Mouse (Mus musculus) cerebellum, adult 11 months (tissue): Measurements from ENCODE around the gene Gm20388.

Experiments used
- DNase-seq: peaks from one replicate; pipeline ENCODE4 v3.0.0; 2022

Gene Gm20388

DNA sequence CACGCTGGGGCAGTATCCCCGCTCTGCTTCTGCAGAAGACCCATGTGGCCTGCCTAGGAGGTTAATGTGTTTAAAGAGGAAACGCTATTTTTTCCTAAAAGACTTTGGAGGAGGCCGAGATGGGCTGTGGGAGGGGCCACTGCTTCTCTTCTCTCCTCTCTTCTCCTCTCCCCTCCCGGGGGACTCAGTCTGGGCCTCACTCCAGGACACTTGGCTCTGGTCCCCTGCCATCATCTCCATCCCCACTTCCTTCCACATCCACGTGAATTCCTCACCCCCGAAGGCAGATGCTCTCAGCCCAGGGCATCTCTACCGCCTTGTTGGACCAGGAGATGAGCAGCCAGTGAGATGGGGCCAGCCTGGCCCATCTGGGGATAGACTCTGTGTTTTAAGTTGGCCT is 2283.8 kb downstream of the Gm20388 start:
- DNase-seq, result no peak

DNA sequence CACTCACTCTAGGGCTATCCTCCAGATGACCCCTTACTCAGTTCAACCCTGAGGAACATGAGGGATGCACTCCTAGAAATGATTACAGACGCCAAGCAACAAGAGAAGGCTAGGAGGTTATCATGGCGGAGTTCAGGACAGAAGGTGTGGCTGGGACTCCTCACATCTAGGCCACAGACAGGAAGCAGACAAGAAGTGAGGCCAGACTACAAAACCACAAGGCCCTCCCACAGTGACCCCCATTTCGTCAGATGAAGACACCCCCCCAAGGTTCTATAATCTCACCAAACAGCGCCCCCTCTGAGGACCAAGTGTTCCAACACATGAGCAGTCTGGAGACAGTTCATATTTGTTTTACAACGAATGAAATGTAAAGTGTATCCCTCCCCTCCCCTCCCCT is 2286.7 kb downstream of the Gm20388 start:
- DNase-seq, result no peak

DNA sequence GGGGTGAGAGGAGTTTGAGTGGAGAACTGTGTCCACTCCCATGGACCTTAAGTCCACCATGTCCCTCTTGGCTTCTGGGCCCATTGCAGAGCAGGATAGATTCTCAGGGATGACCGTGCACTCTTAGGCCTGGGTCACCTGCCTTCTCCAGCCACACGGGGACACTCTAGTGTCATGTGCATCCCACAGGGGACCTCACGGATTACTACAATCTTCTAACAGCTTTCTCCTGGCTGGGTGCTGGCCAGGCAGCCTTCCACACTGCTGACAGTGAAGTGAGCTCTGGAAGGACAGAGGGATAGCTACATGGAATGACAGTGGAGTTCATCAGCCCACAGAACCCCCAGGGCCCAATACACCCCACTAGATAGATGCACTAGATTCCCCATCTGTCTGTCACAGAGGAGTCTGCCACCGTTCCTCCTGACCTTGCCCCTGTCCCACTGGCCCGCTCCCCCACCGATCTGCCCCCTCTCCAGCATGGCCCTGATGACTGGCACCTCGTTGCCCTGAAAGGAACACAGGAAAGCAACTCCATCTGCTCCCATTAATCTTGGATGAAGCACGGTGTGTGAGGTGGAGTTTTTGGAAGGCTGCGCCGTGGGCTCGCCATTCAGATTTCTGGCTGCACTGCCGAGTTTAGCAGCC is 2287.9 kb downstream of the Gm20388 start:
- peak; percentile 41 for DNase-seq

DNA sequence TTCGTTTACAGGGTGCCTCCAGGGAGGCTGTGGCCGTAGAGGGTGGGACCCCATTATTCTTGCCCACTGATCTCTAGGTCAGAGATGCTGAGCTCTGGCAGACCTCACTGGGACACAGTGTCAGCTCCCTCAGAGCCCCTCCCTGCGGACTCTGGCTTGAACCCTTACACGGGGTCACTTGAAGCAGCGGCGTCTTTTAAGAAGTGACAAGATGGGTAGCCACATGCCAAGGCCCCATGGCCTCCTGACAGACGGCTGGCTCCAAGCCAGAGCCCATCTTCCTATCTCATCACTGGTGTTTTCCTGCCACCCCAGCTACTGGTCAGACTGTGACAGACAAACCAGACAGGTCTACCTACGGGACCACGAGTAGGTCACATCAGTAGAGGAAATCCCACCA is 2288.6 kb downstream of the Gm20388 start:
- peak; percentile 35 for DNase-seq

DNA sequence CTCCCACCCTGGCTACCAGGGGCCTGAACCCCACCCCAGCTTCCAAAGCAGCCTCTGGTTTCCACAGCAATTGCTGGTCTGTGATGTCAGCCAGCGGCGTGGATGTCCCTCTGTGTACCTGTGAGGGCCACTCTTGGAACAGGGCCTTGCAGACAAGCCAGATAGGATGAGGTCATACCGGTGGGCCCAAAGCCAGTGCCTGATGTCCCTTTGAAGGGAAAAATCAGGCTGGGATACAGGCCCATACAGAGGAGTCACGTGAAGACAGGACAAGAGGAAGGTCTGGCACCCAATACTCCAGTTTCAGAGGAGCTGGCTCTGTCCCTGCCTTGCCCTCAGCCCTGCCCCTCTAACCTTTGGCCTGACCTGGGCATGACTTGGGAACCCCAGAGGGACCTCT is 2289.2 kb downstream of the Gm20388 start:
- DNase-seq, result peak; percentile 75

DNA sequence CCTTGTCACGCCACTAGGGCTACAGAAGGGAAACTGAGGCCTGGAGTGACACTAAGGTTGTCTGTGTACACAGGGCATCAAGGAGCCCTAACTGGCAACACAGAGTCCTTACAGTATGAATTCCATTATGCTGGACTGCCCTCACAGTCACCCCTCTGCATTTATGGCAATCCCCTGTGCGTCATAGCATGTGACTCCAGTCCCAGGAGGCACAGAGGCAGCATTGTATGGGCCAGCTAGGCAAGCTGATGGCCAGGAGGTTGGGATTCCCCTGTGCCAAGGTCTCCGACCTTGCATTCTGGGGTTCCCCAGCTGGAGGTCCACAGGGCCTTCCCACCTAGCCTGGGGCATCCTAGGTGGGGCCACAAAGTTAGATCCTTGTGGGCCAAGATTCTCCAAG is 2300.9 kb downstream of the Gm20388 start:
- no peak for DNase-seq

DNA sequence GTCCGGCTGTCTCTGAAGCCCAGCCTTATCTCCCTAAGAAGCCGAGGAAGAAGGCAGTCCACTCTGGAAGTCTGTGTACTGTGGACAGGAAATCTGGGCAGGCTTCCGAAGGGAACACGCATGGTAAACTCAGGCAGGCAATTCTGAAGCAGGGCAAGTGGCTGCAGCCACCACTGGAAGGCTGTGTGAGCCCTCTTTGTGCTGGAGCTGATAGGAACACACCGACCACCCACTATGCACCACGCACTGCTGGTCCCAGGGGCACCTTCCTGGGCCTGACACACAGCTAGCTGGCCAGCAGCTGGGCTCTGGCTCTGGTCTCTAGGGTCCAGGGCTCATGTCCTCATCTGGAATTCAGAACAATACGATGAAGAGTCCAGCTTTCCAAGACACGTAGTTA is 2305.0 kb downstream of the Gm20388 start:
- DNase-seq, result no peak

DNA sequence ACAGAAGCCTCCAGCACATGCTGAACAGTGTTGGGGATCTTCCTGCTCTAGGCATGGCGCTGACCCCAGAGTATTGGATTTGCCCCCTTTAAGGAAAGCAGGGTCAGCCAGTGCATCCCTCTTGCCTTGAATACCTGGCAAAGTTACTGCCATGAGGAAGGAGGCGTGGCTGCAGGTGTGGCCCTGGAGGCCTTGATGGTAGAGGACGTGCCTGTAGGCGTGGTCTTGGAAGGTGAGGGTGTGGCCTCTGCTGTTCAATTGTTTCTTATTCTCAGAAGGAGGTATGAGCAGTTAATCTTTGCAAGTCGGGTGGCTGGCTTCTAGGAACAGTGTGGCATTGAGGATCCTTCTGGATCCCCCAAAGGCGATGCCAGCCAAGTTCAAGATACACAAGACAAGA is 2305.8 kb downstream of the Gm20388 start:
- no peak for DNase-seq

DNA sequence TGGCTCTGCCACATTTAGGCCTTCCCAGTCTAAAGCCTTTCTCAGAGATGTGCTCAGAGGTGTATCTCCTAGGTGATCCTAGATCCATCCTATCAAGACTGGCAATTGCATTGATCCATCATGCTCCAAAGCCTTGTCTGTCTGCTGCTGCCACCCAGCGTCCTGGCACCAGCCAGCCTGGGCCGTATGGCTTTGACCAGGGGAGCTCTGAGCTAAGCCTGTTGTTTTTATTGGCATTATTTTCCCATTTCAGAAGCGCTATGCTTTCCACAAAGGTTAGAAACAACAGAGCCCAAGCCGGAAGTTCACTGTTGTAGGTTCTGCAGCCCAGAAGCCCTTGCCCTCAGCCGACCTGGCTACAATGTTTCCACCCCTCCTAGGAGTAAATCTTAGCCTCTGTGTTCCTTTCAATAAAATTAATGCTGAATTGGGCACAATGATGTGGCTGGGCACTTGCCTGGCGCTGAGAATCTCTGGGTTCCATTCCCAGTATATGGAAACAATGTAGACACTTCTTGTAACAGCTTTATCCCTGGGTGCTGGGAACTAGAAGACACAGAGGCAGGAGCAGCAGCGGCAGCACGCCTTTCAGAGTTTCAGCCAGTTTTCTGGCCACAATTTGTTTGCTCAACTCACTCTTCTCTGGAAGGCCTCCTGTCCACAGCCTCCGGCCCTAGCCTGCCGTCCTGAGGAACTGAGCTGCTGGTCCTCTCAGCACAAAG is 2307.0 kb downstream of the Gm20388 start:
- no peak for DNase-seq

DNA sequence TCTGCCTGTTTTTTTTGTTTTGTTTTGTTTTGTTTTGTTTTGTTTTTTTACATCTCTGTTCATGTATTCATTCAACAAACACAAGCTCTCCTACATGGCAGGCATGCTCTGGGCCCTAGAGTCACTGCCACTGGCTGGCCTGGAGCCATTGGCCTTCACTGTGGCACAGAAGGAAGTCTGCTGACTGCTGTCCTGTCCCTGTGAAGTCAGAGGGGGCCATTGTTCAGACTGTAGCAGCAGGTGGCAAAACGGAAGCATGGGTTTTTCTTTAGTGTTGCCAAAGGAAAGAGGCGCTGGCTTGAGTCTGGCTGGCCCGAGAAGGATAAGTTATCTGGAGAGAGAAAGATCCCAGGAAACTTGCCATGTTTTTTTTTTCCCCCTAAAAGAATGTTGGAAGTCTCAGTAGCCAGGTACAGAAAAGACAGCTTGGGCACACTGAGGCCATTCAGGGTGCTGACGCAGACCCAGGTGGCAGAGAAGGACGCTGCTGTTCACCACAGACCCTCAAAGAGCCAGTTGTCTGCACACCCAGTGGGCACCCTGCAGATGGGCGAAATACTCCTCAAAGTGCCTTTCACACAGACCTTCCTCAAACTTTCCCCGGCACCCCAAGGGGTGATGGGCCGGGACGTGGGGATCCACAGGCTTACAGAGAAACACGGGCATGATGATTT is 2313.5 kb downstream of the Gm20388 start:
- DNase-seq, result no peak

DNA sequence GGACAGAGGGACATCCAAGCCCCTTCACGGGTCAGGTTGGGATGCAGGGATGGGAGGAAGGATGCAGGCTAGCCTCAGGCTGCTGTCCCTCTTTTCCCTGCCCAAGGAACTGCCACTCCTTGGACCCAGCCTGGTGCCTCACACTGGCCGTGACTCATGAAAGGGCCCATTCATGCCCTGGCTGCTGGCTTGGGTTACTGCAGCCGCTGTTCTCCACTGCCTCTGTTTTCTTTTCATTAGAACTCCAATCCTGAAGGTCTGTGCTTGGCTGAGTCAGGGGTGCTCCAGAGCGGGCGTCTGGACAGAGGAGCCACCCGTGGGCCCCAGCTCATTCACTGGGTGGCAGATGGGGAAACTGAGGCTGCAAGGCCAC is 2314.0 kb downstream of the Gm20388 start:
- no peak for DNase-seq

DNA sequence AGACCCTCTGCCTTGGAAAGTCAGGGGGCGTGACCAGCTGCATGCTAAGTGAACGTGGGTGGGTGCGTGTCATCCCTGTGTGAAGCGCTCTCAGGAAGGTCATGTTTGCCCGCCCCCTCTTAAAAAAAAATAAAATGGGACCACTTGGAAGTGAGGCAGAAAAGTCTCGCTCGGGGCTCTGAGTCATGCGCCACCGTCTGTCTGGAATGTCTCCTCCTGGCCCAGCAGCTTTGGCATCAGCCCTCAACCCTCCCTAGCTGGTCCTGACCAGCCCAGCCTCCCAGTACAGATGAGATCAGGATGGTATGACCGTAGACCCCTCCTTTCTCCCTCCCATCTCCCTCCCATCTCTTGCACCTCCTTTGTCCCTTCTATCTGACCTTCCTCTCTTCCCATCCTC is 2314.8 kb downstream of the Gm20388 start:
- DNase-seq, result no peak

DNA sequence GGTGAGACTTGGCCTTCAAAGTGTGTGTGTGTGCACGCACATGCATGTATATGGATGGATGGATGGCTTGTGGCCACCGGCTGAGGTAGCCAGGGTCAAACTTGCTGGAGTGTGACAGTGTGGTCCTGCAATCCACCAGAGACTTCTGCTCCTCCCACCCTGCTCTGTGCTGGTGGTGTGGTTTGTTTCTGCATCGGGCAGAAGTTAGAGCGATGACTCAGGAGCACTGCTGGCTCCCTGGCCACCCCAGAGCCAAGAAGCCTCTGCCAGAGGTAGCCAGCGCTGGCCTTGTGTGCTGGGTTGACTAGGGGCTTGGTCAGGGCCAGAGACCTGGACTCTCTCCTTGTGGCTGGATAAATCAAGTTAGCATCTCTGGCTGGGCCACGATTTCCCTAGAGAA is 2316.7 kb downstream of the Gm20388 start:
- no peak for DNase-seq

DNA sequence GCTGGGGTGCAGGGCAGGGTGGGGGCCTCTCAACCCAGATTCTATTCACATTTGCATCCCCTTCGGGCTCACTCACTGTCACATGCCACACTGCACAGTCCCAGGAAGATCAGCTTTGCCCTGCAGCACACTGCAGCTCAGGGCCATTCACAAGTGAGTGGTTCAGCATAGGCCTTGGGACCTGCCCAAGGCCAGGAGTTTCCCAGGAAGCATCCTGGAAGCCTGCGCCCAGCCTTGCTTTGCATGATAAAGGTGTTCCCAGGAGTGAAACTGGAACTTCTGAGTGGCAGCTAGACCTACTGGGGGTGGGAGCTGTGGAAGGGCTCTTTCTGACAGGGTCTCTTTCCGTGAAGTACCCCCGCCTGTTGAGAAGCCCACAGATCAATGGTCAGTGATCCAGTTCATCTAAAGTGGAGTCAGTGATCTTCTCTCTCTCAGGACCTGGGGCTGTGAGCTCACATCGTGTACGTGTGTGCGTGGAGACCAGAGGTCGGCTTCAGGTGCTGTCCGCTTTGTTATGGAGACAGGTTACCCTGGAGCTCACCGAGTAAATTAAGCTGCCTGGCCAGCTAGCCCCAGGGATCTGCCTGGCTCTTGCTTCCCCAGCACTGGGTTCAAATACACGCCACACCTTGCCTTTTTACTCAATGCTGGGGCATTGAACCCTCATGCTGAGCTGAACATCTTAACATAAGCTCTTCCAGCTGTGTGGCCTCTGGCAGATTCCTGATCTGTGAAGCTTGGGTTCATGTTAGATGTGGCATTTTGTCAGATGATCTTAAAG is 2318.3 kb downstream of the Gm20388 start:
- no peak for DNase-seq

DNA sequence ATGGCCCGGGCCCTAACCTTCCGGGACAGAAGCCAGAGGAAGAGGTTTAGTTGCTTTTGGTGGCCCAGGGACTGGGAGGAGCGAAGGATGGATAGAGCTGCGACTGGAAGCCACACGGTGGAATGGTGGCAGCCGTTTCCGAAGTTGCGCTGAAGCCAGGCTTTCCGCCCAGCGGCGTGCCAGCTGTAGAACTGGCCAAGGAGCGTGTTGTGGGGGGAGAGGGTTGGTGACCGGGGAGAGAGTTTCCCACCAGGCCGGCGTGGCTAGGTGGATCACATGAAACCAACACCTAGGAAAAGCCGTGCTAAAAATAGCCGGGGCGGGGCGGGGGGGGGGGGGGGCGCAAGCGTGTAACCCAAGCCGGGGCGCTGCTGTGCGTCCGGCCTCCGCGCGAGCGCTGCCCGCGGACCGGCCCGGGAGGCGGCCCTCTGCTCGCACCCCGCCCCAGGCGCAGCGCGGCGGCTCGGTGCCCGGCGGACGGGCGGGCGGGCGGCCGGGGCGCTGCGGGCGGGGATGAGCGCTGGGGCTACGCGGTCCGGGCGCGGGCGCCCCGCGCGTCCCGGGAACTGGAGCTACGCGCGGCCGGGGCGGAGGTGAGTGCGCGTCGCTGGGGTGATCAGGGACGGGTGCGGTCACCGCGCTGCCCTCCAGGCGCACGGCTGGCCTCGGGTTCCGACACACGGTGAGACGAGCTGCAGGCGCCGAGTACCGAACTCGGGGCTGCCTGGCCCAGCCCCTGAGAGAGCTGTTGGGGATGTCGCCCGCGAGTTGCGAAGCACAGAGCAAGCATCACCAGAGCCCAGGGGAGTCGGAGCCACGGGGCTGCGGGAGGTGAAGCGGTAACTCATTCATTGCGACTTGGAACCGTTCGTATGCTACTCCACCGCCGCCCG is 2319.4 kb downstream of the Gm20388 start:
- peak; percentile 32 for DNase-seq

DNA sequence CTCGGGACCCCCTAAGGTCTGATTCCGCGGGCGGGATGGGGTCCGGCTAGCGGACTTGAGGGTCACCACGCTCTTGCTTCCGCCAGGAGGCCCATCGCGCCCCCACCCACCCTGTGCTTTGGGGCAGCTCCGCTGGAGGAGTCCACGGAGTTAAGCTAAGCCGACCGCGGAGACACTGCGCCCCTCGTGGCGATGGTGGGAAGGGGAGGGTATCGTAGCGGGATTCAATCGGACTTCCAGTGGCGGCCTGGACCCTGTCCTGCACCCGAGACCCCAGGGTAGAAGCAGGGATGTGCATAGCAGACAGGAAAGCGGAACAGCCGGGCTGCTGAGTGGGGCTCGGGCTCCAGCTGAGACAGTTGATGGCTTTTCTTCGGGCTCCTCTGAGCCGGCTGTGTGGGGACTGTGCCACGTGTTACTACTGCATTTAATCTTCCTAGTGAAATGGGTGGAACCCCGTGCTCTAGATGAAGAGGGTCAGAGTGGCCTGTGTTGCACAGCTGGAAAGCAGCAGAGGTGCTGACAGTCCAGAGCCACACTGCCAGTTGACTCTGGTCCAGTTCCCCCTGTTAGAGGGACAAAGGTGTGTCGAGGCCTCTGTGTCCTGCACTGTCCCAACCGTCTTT is 2320.2 kb downstream of the Gm20388 start:
- peak; percentile 72 for DNase-seq

DNA sequence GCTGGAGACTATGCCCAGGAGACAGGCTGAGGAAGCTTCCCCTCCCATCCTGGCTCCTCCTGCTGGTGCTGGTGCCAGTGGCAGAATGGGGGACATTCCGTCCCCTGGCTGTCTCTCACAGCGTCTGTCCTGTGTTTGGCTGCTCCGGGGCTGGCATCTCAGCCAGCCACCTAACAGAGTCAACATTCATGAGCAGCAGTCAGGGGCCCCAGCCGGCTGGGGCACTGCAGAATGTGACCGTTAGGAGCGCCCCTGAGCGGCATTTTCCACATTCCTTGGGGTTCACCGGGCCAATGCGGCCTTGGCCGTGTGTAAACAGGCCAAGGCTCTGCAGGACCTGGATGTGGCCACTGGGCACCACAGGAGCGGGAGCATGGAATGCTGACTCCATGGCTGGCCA is 2323.4 kb downstream of the Gm20388 start:
- peak; percentile 38 for DNase-seq

DNA sequence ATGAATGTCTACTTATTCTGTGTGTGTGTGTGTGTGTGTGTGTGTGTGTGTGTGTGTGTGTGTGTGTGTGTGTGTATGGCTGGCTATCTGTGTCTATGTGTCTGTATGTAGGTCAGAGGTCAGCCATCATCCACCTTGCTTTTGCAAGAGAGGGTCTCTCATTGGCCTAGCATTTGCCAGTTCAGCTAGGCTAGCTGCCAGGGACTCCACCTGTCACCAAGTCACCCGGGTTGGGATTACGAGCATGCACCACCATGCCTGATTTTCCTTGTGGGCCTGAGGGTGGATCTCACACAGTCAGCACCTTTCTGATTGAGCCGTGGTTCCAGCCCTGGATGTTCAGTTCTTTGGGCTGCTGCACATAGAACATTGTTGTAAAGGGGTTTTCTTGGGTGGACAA is 2325.9 kb downstream of the Gm20388 start:
- no peak for DNase-seq

DNA sequence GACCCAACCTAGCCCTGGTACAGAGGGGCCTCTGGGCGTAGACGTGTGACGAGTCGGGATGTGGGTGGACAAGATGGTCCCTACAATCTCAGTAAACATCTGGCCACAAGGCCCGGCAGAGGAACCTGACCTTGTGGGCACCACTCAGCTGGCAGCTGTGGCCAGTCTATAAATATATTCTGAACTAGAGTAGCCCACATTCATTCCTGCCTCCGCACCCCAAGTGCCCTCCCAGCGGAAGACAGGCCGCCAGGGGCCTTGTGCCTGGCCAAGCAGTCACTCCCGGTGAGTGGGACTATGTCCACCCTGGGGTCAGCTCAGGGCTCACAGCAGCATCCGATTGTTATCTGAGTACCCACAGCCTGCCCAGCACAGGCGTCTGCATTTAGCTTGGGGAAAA is 2327.6 kb downstream of the Gm20388 start:
- no peak for DNase-seq

DNA sequence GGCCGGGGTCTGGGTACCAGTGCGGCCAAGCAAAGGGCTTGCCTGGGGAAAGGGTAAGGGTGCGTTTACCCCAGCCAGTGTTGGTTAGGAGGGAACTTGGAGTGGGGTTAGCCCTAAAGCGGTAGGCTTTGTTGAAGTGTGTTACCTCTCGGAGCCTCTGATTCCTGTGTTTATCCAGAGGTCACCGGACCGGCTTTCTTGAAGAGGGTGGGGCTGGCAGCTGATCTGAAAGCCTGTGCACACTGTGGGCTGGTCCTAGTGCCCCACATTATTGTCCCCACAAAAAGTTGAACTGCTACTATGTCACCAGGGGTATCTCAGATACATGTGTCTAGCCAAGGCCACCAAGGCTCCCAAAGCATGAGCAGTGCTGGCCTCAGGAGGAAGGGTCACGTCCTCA is 2328.1 kb downstream of the Gm20388 start:
- DNase-seq, result no peak

DNA sequence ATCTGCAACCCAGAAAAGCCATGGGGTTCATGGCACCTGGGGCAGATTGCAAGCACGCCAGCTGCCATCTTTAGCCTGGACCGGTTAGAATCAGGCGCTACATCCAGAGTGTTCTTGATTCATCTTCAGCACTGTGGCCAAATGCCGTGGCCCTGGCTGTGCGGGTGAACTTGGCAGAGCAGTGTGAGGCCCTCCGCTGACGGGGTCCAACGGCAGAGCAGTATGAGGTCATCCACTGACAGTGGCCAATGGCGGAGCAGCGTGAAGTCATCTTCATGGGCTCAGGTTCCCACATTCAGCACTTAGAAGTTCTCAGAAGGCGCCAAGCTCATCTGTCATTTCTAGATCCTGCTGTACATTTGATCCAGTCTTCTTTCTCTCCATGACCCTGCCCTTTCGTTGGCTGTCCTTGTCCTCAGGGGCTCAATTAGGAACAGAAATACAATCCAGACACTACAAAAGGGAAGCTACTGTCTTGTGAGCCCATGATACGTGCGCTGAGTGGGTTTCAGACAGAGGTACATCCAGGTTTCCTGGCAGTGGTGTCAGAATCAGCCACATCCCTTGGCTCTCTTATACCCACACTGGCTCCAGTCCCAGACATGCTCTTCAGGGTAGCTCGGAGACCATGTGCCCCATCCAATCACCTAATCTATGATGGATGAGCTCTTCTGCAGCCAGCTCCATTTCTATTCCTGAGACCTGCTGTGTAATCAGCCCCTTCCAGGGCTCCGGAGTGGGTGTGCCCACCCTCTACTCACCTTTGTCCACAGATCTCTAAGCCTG is 2329.8 kb downstream of the Gm20388 start:
- no peak for DNase-seq
